Mouse (Mus musculus) E14TG2a.4 (cell line): ENCODE data around the gene Sstr2.

Experiments
- H3K27me3 ChIP-seq: 2 replicates; pipeline ENCODE4 v1.6.1; 2014; ENCODE audit warnings: low read length, control low read depth; ENCODE audit not compliant: insufficient read depth
- H3K36me3 ChIP-seq: 2 replicates; pipeline ENCODE4 v1.6.1; 2014; ENCODE audit warnings: low read length, control low read depth; ENCODE audit not compliant: insufficient read depth
- H3K4me1 ChIP-seq: replicated peaks from 2 replicates; pipeline ENCODE4 v1.6.1; 2014; ENCODE audit warnings: low read depth, low read length, control low read depth
- H3K4me3 ChIP-seq: replicated peaks from 2 replicates; pipeline ENCODE4 v1.5.1; 2014; ENCODE audit warnings: mild to moderate bottlenecking, low read length
- H3K9me3 ChIP-seq: 2 replicates; pipeline ENCODE4 v1.6.1; 2014; ENCODE audit warnings: low read length, control low read depth
- CTCF ChIP-seq: conservative IDR thresholded peaks from 2 replicates; pipeline ENCODE4 v1.5.1; 2014; ENCODE audit warnings: low read length
- NANOG ChIP-seq: IDR thresholded peaks from 2 replicates; pipeline ENCODE4 v1.6.1; 2014; ENCODE audit warnings: borderline replicate concordance, low read length, mixed read lengths
- POU5F1 ChIP-seq: IDR thresholded peaks from 2 replicates; pipeline ENCODE4 v1.6.1; 2014; ENCODE audit warnings: low read length, borderline replicate concordance

The Sstr2 gene

GRCm38 (mm10) chr11:113666648-113667047 is 47.5 kb downstream of the Sstr2 start:
- Histone ChIP-seq H3K4me1 (peaks cover 49% of the 10 kb centered on the region), H3K27me3 (no peaks in the 10 kb centered on the region), H3K36me3 (peaks cover 86% of the 10 kb centered on the region), H3K9me3 (no peaks in the 10 kb centered on the region), H3K4me3 (no peak overlapping the region)
- TF ChIP-seq NANOG (no peak), CTCF (no peak), POU5F1 (no peak)

DNA sequence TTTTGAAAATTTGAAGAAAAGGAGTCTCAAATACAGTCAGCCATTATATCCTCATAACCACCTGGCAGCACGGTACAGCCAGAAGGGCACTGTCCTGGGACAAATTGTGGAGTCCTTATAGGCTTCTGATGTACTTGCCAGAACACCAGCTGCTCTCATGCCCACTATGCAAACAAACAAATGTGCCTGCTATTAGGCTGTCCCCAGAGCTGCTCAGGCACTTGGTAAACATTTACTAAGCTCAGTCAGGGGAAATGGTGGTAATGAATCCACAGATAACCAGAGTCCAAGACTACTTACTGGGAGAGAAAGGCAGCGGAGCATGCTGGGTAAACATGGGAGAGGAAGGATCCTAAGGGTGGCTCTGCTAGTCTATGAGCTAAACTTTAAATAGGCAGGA is 48.0 kb downstream of the Sstr2 start:
- no peak overlapping the region for H3K4me3 ChIP-seq
- peaks cover 85% of the 10 kb centered on the region for H3K36me3 ChIP-seq
- H3K27me3 ChIP-seq = no peaks in the 10 kb centered on the region
- H3K4me1 ChIP-seq = peaks cover 47% of the 10 kb centered on the region
- TF ChIP-seq POU5F1 (no peak), CTCF (no peak), NANOG (no peak)
- no peaks in the 10 kb centered on the region for H3K9me3 ChIP-seq

DNA sequence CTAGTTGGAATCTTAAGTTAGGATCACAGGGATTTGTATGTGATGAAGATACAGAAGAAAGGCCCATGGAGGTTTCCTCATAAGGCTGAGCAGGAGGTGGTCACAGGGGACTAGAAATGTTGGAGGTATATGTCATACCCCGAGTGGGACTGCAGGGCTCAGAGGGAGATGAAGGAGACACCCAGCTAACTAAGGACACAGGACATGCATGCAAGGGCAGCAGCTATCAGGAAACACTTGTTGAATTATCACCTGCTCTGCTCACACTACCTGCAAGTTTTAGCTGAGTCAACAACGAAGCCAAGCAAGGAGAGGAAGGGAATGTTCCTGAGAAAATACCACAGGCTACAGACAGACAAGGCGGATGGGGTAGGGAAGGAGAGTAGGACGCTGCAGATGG is 48.6 kb downstream of the Sstr2 start:
- Histone ChIP-seq H3K27me3 (no peaks in the 10 kb centered on the region), H3K4me1 (peaks cover 45% of the 10 kb centered on the region), H3K36me3 (peaks cover 85% of the 10 kb centered on the region), H3K9me3 (no peaks in the 10 kb centered on the region), H3K4me3 (no peak overlapping the region)
- no peak for TF ChIP-seq POU5F1
- no peak for TF ChIP-seq CTCF
- no peak for TF ChIP-seq NANOG

DNA sequence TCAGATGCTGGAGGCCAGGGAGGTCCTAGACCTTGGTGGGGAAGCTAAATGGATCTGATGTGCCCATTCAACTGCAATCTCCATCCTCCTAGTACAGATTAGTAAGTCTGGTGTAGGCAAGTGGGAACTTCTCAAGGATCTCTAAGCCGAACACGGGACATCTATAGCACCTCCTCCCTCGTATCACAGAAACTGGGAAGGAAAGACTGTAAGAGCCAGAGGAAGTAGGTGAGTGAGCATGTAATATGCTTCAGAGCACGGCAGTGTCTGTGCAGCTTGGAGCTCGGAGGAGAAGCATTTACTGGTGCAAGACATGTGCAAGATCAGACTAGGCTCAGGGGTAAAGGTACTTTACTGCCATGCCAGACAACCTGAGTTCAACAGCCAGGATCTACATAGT is 49.7 kb downstream of the Sstr2 start:
- H3K9me3 ChIP-seq = no peaks in the 10 kb centered on the region
- TF ChIP-seq NANOG (no peak), POU5F1 (no peak)
- H3K4me1 ChIP-seq = peaks cover 44% of the 10 kb centered on the region
- peaks cover 85% of the 10 kb centered on the region for H3K36me3 ChIP-seq
- H3K27me3 ChIP-seq = no peaks in the 10 kb centered on the region
- H3K4me3 ChIP-seq = no peak overlapping the region

DNA sequence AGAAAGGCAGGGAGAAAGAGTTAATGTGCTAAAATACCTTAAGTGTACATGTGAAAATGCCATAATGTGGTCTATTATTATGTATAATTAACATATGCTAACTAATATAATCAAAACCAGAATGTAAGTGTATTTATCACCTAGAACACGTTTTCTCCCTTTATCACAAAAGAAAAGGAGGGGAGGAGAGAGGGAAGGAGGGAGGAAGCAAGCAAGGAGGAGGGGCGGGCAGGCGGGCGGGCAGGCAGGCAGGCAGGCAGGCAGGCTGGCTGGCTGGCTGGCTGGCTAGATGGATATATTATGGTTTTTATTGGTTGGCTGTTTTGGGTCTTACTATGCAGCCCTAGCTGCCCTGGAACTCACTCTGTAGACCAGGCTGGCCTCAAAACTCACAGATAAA is 50.6 kb downstream of the Sstr2 start:
- H3K9me3 ChIP-seq = no peaks in the 10 kb centered on the region
- no peak for TF ChIP-seq POU5F1
- TF ChIP-seq CTCF = no peak
- TF ChIP-seq NANOG = no peak

GRCm38 (mm10) chr11:113673614-113674013 is 54.5 kb downstream of the Sstr2 start:
- peaks cover 53% of the 10 kb centered on the region for H3K4me1 ChIP-seq
- peaks cover 94% of the 10 kb centered on the region for H3K36me3 ChIP-seq
- no peak for TF ChIP-seq NANOG
- TF ChIP-seq POU5F1 = no peak
- TF ChIP-seq CTCF = no peak
- no peaks in the 10 kb centered on the region for H3K9me3 ChIP-seq
- no peaks in the 10 kb centered on the region for H3K27me3 ChIP-seq
- H3K4me3 ChIP-seq = no peak overlapping the region

More for the DNA sequence above, 50.6 kb downstream of the Sstr2 start:
- H3K36me3 ChIP-seq = peaks cover 85% of the 10 kb centered on the region
- H3K4me1 ChIP-seq = peaks cover 49% of the 10 kb centered on the region
- H3K27me3 ChIP-seq = no peaks in the 10 kb centered on the region
- H3K4me3 ChIP-seq = no peak overlapping the region

DNA sequence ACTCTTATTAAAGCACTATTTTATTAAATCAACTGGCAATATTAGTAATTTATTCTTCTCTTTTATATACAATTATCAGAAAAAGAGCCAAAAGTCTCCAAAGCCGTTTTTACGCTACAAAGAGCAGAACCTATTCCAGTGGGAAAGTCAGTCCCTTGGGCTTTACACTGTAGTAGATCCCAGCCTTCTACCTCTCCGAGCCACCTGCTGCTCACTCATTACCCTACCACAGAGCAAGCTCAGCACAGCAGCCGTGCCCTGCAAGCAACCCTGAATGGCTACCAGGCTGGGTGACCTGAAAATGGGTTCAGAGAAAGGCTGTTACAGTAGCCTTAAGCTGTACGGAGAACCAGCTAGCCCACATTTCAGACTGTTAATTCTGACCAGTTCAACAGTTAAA is 55.5 kb downstream of the Sstr2 start:
- peaks cover 85% of the 10 kb centered on the region for H3K36me3 ChIP-seq
- TF ChIP-seq CTCF = no peak
- no peak for TF ChIP-seq POU5F1
- no peak for TF ChIP-seq NANOG

More for the DNA sequence above, 55.5 kb downstream of the Sstr2 start:
- no peaks in the 10 kb centered on the region for H3K27me3 ChIP-seq
- no peaks in the 10 kb centered on the region for H3K9me3 ChIP-seq
- peaks cover 58% of the 10 kb centered on the region for H3K4me1 ChIP-seq
- no peak overlapping the region for H3K4me3 ChIP-seq
